Mouse (Mus musculus) liver (tissue): ENCODE data around the gene Tgds.
"Not testable (repeated sequence)": the region's sequence is repeated elsewhere in the genome, so short reads cannot be mapped to it uniquely, and the experiment has no call there.

Experiments used
- DNase-seq: peaks from one replicate; pipeline ENCODE4 v3.0.0-alpha.2; 2020; ENCODE audit warnings: mixed read lengths

Tgds gene

DNA sequence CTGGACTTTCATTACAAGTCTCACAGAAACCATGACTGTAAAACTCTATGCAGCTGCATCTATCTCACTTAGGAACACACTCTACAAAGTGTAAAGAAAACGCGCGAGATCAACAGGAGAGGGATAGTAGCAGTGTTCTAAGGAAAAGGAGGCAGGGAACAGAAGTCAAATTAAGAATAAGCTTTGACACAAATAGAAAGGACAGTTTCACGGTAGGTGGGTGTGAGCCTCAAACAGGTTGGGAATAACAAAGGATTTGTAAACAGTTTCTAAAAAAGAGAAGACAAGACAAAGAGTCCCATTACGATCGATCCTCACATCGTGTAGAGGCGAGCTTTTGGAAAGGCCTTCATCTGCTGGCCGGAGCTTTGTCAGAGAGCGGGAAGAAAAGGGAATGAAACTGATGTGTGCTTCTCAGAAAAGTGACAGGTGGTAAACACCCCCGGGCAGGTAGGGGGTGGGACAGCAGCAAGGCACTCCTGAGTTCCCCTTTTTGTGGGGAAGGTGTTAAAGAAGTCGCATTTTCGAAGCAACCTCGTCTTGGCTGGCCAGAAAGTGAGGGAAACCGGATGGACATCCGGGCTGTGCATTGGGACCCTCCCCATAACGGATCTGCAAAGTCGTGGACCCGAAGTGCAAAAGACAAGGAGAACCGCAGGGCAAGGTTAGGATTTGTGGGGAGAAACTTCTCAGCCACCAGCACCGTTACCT is 469 bp downstream of the Tgds start:
- DNase-seq: peak; percentile 10

DNA sequence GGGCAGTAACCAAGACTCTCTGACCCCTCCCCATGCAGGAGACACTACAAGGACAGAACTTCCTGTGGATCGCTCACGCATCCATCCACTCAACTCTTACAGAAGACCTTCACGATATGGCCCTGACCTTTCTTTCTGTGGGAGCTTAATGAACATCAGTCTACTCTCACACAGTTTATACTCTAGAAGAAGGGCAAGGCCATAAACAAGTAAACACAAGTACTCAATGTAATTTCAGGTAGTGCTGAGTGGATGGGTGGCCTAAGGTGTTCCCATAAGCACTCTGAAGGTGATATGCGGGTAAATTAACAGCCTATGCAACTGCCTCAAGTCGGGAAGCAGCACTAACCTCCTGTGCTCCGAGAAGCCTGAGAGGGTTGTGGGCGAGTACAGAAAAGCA is 1.1 kb downstream of the Tgds start:
- DNase-seq: no peak

- DNase-seq: no peak
Observed at GRCm38 (mm10) chr14:118126301-118126700, 6.3 kb downstream of the Tgds start.

GRCm38 (mm10) chr14:118124771-118125170 is 7.8 kb downstream of the Tgds start:
- DNase-seq: no peak

GRCm38 (mm10) chr14:118124129-118124528 is 8.4 kb downstream of the Tgds start:
- DNase-seq: no peak

- DNase-seq: no peak
Observed at GRCm38 (mm10) chr14:118113116-118113515, 19.4 kb downstream of the Tgds start.

DNA sequence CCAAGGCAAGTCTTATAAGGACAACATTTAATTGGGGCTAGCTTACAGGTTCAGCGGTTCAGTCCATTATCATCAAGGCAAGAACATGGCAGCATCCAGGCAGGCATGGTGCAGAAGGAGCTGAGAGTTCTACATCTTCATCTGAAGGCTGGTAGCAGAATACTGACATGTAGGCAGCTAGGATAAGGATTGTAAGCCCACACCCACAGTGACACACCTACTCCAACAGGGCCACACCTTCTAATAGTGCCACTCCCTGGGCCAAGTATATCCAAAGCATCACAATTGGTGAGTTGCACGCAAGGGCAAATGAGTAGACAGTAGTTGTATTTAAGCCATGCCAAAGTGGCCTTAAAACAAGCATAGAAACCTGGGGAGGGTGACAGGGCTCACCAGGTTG is 25.1 kb downstream of the Tgds start:
- DNase-seq: not testable (repeated sequence)

- DNase-seq: no peak
Observed at GRCm38 (mm10) chr14:118101227-118101990, 31.1 kb downstream of the Tgds start.

DNA sequence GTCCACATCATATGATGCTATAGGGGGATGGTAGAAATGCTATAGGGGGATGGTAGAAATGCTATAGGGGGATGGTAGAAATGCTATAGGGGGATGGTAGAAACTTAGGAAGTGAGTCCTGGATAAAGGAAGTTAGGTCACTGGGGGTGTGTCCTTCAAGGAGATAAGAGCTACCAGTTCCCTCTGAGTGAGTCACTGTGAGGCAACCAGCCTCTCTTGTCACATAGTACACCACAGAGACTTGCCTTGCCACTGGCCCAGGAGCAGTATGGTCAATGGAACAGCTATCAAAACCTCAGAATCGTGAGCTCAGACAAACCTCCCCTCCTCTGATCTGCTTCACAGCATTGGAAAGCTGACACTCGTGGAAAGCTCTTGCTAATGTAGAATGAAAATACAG is 34.3 kb downstream of the Tgds start:
- DNase-seq: no peak

DNA sequence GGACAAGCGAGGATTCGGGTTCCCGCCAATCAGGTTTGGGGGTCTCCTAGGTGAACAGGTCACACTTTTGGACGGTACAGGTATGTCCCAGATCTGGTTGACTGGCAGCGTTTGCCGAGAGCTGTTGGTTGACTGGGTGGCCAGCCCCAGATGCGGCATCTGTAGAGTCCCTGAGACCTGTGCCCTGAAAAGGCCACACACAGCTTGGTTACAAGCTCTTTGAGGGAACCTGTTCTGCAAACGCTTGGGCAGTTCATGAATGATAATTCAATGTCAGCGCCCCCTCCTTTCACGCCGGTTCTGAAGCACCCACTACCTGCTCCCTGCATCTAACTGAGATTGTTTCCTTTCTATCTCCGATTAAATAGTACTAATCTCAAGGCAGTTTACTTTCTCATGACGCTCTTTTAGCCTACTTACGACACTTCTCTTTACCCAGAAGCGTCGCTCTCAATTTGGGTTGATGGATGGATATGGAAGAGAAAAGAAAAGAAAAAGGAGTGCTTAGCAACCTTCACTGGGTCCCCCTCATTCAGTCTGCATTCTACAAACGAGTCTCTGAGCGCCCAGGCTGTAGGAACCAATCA is 42.7 kb downstream of the Tgds start:
- no peak for DNase-seq

- DNase-seq: peak; percentile 89
Observed at GRCm38 (mm10) chr14:118089215-118089805, 43.2 kb downstream of the Tgds start.

GRCm38 (mm10) chr14:118088437-118089207 is 43.9 kb downstream of the Tgds start:
- peak; percentile 58 for DNase-seq

- no peak for DNase-seq
Observed at GRCm38 (mm10) chr14:118086271-118087035, 46.1 kb downstream of the Tgds start.

DNA sequence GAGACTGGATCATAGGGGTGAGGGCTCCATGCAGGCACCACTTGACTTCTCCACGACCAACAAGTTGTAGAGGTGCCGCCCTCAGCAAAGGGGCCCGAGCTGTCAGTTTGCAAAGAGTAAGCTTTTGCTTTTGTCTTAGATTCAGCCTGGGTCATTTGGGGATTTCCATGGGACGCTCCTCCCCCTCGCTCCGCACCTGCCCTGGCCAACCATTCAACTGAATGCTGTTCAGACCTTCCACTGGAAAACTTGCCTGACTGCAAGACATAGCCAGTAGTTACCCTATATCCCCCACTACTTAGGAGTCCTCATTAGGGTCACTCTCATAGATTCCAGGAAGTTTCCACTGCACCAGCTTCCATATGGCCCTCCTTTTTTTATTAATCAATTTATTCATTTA is 48.7 kb downstream of the Tgds start:
- no peak for DNase-seq

DNA sequence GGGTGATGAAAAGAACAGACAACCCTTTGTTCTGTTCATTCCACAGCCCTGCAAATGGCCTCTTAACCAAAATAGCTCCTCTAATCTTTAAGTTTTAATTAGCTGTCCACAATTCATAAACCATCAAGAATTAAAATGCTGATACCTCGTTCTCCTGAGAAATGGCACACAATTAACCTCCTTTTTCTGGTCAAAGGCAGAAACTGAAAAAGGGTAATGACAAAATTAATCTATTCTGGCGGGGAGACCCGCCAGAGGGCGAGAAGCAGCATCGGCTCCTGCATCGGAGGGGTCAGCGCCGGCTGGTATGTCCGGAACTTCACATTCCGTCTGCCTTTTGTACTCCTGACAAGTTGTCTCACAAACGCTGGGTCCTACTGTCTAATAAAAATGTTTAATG is 51.9 kb downstream of the Tgds start:
- DNase-seq: no peak

- DNase-seq: no peak
Observed at GRCm38 (mm10) chr14:118070100-118070499, 62.5 kb downstream of the Tgds start.

DNA sequence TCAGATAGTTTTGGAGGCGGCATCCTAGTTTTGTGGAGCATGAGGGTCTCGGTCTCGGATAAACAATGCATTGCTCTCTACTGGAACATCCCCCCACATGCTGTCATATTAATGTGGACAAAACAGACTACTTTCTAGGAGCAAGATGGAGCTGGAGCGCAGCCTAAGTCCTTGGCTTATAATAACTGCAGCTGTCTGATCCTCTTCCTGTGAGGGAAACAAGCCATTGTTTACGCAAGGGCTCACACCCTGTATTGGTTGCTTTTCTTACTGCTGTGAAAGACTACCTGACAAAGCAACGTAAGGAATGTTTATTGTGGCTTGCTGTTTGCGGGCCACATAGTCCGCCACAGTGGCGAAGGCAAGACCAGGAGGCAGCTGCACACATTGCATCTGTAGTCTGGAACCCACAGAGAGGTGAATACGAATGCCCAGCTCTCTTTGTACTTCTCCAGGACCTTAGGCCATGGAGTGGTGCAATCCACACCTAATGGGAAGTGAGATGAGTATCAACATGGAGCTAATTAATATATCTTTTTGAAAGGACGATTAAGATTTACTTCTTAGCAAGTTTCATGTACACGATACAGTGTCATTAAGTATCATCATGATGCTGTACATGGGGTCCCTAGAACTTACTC is 63.0 kb downstream of the Tgds start:
- DNase-seq: no peak
